Mouse (Mus musculus) megakaryocyte, embryonic 14.5 days (primary cell): ENCODE results near the gene Gm5129.

Experiments used
- FLI1 ChIP-seq: IDR thresholded peaks from 2 replicates; pipeline ENCODE4 v1.6.1; 2012; ENCODE audit warnings: low read length, inconsistent platforms, mixed read lengths
- GATA1 ChIP-seq: IDR thresholded peaks from 3 replicates; pipeline ENCODE4 v1.6.1; 2012; ENCODE audit warnings: mixed read lengths, low read length, inconsistent platforms, borderline replicate concordance

DNA sequence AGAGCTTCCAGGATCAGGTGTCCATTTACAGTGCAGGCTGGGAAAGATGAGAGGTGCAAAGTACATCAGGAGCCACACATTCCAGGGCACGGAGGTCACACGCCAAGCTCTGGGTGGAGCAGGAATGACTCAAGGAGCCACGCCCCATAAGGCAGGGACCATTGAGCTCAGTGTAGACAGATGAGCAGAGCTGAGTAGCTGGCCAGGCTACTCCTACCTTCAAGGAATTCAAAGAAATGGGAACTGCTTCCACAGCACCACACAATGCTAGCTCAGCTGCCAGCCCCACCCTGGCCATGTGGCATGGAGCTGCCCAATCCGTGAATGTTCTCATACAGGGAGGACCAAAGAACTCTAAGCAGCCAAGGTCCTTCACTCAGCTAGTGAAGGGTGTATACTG, 37.2 kb downstream of the Gm5129 start:
- no peak for TF ChIP-seq FLI1
- no peak for TF ChIP-seq GATA1
